Mouse (Mus musculus) CH12.LX (cell line): ENCODE data around the gene Hdac11. TPM values are rescaled to one million over a fixed set of nuclear protein-coding genes. Genes with fewer than 3 reads are reported as not detected.
A peak's percentile ranks its signal among the peaks of the same experiment; 100 is the strongest.

ENCODE experiments used
- DNase-seq: peaks from one replicate; pipeline ENCODE4 v3.0.0-alpha.2; 2013; ENCODE audit errors: extremely low read depth
- H3K27ac ChIP-seq: 2 replicates; pipeline ENCODE4 v1.5.1; 2012; ENCODE audit warnings: low read depth, mild to moderate bottlenecking, control low read depth, moderate library complexity; ENCODE audit not compliant: insufficient read depth
- H3K27me3 ChIP-seq: replicated peaks from 2 replicates; pipeline ENCODE3; 2012; ENCODE audit warnings: inconsistent platforms
- H3K36me3 ChIP-seq, 2 experiments: replicated peaks in 1 of 2; 2 replicates each; pipeline versions ENCODE3 to v1.6.1; 2012; ENCODE audit warnings: inconsistent platforms in 1 of 2, low read length in 1 of 2, mild to moderate bottlenecking in 1 of 2, mixed read lengths in 1 of 2, moderate library complexity in 1 of 2; ENCODE audit not compliant: control insufficient read depth in 1 of 2, insufficient read depth in 1 of 2
- H3K4me1 ChIP-seq, 2 experiments: 2 replicates each; pipeline ENCODE4 v1.6.1; 2012; ENCODE audit warnings: inconsistent platforms in 1 of 2, moderate library complexity in 1 of 2; ENCODE audit not compliant: insufficient read depth in 2 of 2, control insufficient read depth in 1 of 2
- H3K4me2 ChIP-seq: 2 replicates; pipeline ENCODE4 v1.6.1; 2012; ENCODE audit warnings: low read depth, mild to moderate bottlenecking, control low read depth; ENCODE audit not compliant: poor library complexity, insufficient read depth, severe bottlenecking
- H3K4me3 ChIP-seq, 3 experiments: fragments of 150-350 bp in 1 of 3; sonication (generic) in 1 of 3; replicated peaks in 1 of 3; 2 replicates each; pipeline versions ENCODE3 to v1.5.1; 2011 to 2012; ENCODE audit warnings: low read depth in 2 of 3, low read length in 2 of 3, mild to moderate bottlenecking in 2 of 3, moderate library complexity in 2 of 3, control low read depth in 1 of 3, improper control_type of control experiment in 1 of 3, inconsistent platforms in 1 of 3, mixed read lengths in 1 of 3; ENCODE audit not compliant: poor library complexity in 1 of 3
- H3K79me2 ChIP-seq: replicated peaks from 2 replicates; pipeline ENCODE4 v1.6.1; 2012; ENCODE audit warnings: mild to moderate bottlenecking, moderate library complexity; ENCODE audit not compliant: control insufficient read depth, poor library complexity, insufficient read depth, severe bottlenecking; ENCODE audit errors: extremely low read depth
- H3K9ac ChIP-seq: 2 replicates; pipeline ENCODE4 v1.6.1; 2012; ENCODE audit warnings: low read depth, mild to moderate bottlenecking, control low read depth, moderate library complexity; ENCODE audit not compliant: insufficient read depth
- H3K9me3 ChIP-seq: replicated peaks from 2 replicates; pipeline ENCODE3; 2012; ENCODE audit warnings: low read length, inconsistent platforms, mixed read lengths
- BHLHE40 ChIP-seq: IDR thresholded peaks from 2 replicates; pipeline ENCODE4 v1.6.1; 2011; ENCODE audit warnings: mild to moderate bottlenecking, low read depth, low read length, improper control_type of control experiment
- CHD1 ChIP-seq: IDR thresholded peaks from 2 replicates; pipeline ENCODE4 v1.6.1; 2012; ENCODE audit warnings: low read depth, low read length, improper control_type of control experiment, inconsistent platforms
- CHD2 ChIP-seq: IDR thresholded peaks from 2 replicates; pipeline ENCODE4 v1.6.1; 2011; ENCODE audit warnings: low read length, improper control_type of control experiment
- CTCF ChIP-seq, 2 experiments: IDR thresholded peaks in 1 of 2; conservative IDR thresholded peaks in 1 of 2; 2 replicates each; pipeline ENCODE4 v1.5.1; 2011 to 2012; ENCODE audit warnings: low read depth in 2 of 2, low read length in 2 of 2, improper control_type of control experiment in 1 of 2, inconsistent platforms in 1 of 2, mild to moderate bottlenecking in 1 of 2, moderate library complexity in 1 of 2
- E2F4 ChIP-seq: IDR thresholded peaks from 2 replicates; pipeline ENCODE4 v1.6.1; 2011; ENCODE audit warnings: low read depth, low read length, improper control_type of control experiment; ENCODE audit not compliant: insufficient replicate concordance
- EP300 ChIP-seq: IDR thresholded peaks from 2 replicates; pipeline ENCODE4 v1.6.1; 2011; ENCODE audit warnings: low read length, improper control_type of control experiment
- GABPA ChIP-seq: IDR thresholded peaks from 2 replicates; pipeline ENCODE4 v1.6.1; 2012; ENCODE audit warnings: low read depth, low read length, improper control_type of control experiment, inconsistent platforms; ENCODE audit not compliant: insufficient replicate concordance
- IRF4 ChIP-seq: IDR thresholded peaks from 2 replicates; pipeline ENCODE4 v1.6.1; 2014; ENCODE audit warnings: low read depth, mild to moderate bottlenecking, inconsistent platforms, low read length, improper control_type of control experiment
- KAT2A ChIP-seq: IDR thresholded peaks from 2 replicates; pipeline ENCODE4 v1.6.1; 2012; ENCODE audit warnings: low read length, improper control_type of control experiment, inconsistent platforms; ENCODE audit not compliant: insufficient replicate concordance
- MAFK ChIP-seq: IDR thresholded peaks from 2 replicates; pipeline ENCODE4 v1.6.1; 2011; ENCODE audit warnings: low read length, improper control_type of control experiment; ENCODE audit not compliant: insufficient replicate concordance
- MEF2A ChIP-seq: IDR thresholded peaks from 2 replicates; pipeline ENCODE4 v1.6.1; 2014; ENCODE audit warnings: low read depth, mild to moderate bottlenecking, inconsistent platforms, low read length, improper control_type of control experiment, borderline replicate concordance
- MXI1 ChIP-seq: IDR thresholded peaks from 2 replicates; pipeline ENCODE4 v1.6.1; 2011; ENCODE audit warnings: mild to moderate bottlenecking, low read depth, low read length, improper control_type of control experiment
- MYC ChIP-seq: IDR thresholded peaks from 2 replicates; pipeline ENCODE4 v1.6.1; 2011; ENCODE audit warnings: low read depth, mild to moderate bottlenecking, improper control_type of control experiment, low read length
- NELFE ChIP-seq: IDR thresholded peaks from 2 replicates; pipeline ENCODE4 v1.6.1; 2011; ENCODE audit warnings: low read depth, low read length, improper control_type of control experiment
- NRF1 ChIP-seq: IDR thresholded peaks from 2 replicates; pipeline ENCODE4 v1.6.1; 2014; ENCODE audit warnings: low read depth, mild to moderate bottlenecking, inconsistent platforms, low read length, improper control_type of control experiment, moderate library complexity
- POLR2A ChIP-seq: IDR thresholded peaks from 2 replicates; pipeline ENCODE4 v1.6.1; 2011; ENCODE audit warnings: low read depth, mild to moderate bottlenecking, improper control_type of control experiment, low read length
- POLR2AphosphoS2 ChIP-seq: IDR thresholded peaks from 2 replicates; pipeline ENCODE4 v1.6.1; 2011; ENCODE audit warnings: low read depth, low read length, improper control_type of control experiment
- RAD21 ChIP-seq: IDR thresholded peaks from 2 replicates; pipeline ENCODE4 v1.6.1; 2011; ENCODE audit warnings: low read depth, mild to moderate bottlenecking, low read length, improper control_type of control experiment, moderate library complexity
- RCOR1 ChIP-seq: conservative IDR thresholded peaks from 2 replicates; pipeline ENCODE4 v1.6.1; 2012; ENCODE audit warnings: low read depth, mild to moderate bottlenecking, inconsistent platforms, low read length, improper control_type of control experiment
- SIN3A ChIP-seq: IDR thresholded peaks from 2 replicates; pipeline ENCODE4 v1.6.1; 2012; ENCODE audit warnings: low read length, improper control_type of control experiment, inconsistent platforms
- TBP ChIP-seq: conservative IDR thresholded peaks from 2 replicates; pipeline ENCODE4 v1.6.1; 2011; ENCODE audit warnings: low read depth, low read length, improper control_type of control experiment
- TCF12 ChIP-seq: IDR thresholded peaks from 2 replicates; pipeline ENCODE4 v1.6.1; 2014; ENCODE audit warnings: low read depth, mild to moderate bottlenecking, inconsistent platforms, low read length, improper control_type of control experiment
- UBTF ChIP-seq: IDR thresholded peaks from 2 replicates; pipeline ENCODE4 v1.6.1; 2012; ENCODE audit warnings: low read depth, mild to moderate bottlenecking, inconsistent platforms, low read length, improper control_type of control experiment, moderate library complexity
- USF1 ChIP-seq: IDR thresholded peaks from 2 replicates; pipeline ENCODE4 v1.6.1; 2014; ENCODE audit warnings: low read depth, mild to moderate bottlenecking, inconsistent platforms, low read length, improper control_type of control experiment
- USF2 ChIP-seq: conservative IDR thresholded peaks from 2 replicates; pipeline ENCODE4 v1.6.1; 2011; ENCODE audit warnings: low read depth, low read length, improper control_type of control experiment
- ZC3H11A ChIP-seq: IDR thresholded peaks from 2 replicates; pipeline ENCODE4 v1.6.1; 2012; ENCODE audit warnings: low read depth, mild to moderate bottlenecking, inconsistent platforms, low read length, improper control_type of control experiment
- ZKSCAN1 ChIP-seq: IDR thresholded peaks from 2 replicates; pipeline ENCODE4 v1.6.1; 2012; ENCODE audit warnings: low read depth, inconsistent platforms, low read length, improper control_type of control experiment, borderline replicate concordance
- ZMIZ1 ChIP-seq: IDR thresholded peaks from 2 replicates; pipeline ENCODE4 v1.6.1; 2012; ENCODE audit warnings: low read depth, mild to moderate bottlenecking, inconsistent platforms, low read length, improper control_type of control experiment
- ZNF384 ChIP-seq: IDR thresholded peaks from 2 replicates; pipeline ENCODE4 v1.6.1; 2012; ENCODE audit warnings: low read depth, low read length, improper control_type of control experiment, inconsistent platforms
- dilution Hi-C: fragments of 300-500 bp; cut with MboI; formaldehyde crosslinking; loops from 2 replicates; pipeline ENCODE4 v1.14.3; 2020; ENCODE audit warnings: low sequenced_read_pairs; ENCODE audit not compliant: extremely low pct_unique_long_range_greater_than_20kb, extremely low pct_ligation_motif_present
- in situ Hi-C: fragments of 300-500 bp; cut with MboI; formaldehyde crosslinking; loops from 3 replicates; pipeline ENCODE4 v1.14.3; 2019; ENCODE audit warnings: low sequenced_read_pairs, low pct_ligation_motif_present, low pct_unique_long_range_greater_than_20kb, mixed read lengths
- polyA plus RNA-seq: library from polyadenylated mRNA; unstranded; fragments of >175 nt; gene quantifications from 2 replicates; pipeline ENCODE4 v1.2.1, GENCODE M21; 2012; ENCODE audit warnings: low read depth; ENCODE audit not compliant: insufficient read length
- total RNA-seq, 2 experiments: library from RNA; depleted of rRNA; stranded (reverse); fragments of 300-350 nt in 1 of 2; fragments of >200 nt in 1 of 2; gene quantifications; 2 replicates each; pipeline ENCODE4 v1.2.3; 2012 to 2014

Hdac11 gene
- total and polyA plus RNA-seq, 3 experiments: 0.53 to 2.1 TPM; not detected in 1

DNA sequence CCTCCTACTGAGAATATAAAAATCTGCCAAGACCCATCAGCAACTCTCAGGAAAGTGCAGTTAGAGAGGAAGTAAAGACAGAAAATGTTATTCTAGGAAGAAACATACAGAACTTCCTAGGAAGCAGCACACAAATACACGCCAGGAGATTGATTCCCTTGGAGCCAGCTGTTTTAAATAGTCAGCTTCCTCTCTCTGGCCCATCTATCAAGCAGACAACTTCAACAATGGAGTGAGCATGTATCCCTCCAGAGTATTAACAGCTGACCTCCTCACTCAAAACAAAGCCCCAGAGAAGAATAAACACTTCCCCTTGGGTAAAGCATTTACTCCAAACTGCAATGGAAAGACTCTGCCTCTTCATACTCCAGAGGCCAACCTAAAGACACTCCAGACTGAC, 41.3 kb upstream of the Hdac11 start:
- Histone ChIP-seq H3K27ac (no peak overlapping the region), H3K9ac (peak overlapping the region; percentile 81), H3K36me3 (peaks cover 0 to 13% of the 10 kb centered on the region in 2 experiments), H3K4me2 (peak overlapping the region; percentile 81)
- 0 out of 2 replicates have a peak, but pooled peaks have one; percentile 25 for TF ChIP-seq MYC
- peak; percentile 3; the same call in 1 of the 2 replicates for TF ChIP-seq EP300
- no peak for TF ChIP-seq BHLHE40
- peak; percentile 24 for TF ChIP-seq SIN3A
- TF ChIP-seq, all 38 proteins: peak for 3
- H3K9me3 ChIP-seq: peaks cover 3% of the 10 kb centered on the region
- in situ Hi-C loops: no loop called here
- no peak for DNase-seq
- H3K79me2 ChIP-seq: peaks cover 54% of the 10 kb centered on the region
- H3K4me3 ChIP-seq: peak overlapping the region; percentile 13 to 85 (median 84)
- peaks cover 10 to 54% of the 10 kb centered on the region in 2 experiments for H3K4me1 ChIP-seq
- no peaks in the 10 kb centered on the region for H3K27me3 ChIP-seq
- dilution Hi-C loops: no loop called here

DNA sequence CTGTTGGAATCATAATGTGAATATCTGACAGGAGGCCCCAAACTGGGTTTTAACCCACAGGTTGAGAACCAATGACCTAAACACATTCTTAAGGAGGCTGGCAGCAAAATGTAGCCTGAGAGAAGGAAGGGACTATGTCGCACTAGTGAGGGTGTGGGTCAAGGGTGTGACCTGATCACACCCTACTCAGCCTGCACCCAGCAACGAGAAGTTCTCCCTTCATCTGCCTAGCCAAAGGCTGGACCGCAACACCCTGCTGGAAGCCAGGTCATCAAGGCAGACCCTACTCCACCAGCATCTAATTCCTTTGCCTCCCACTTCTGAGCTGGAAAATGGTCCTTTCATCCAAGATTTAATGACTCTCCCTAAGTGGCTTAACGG, 40.6 kb upstream of the Hdac11 start:
- peaks cover 3% of the 10 kb centered on the region for H3K9me3 ChIP-seq
- H3K4me2 ChIP-seq: peak overlapping the region; percentile 81
- H3K36me3 ChIP-seq: peaks cover 0 to 13% of the 10 kb centered on the region in 2 experiments
- TF ChIP-seq E2F4 (no peak), GABPA (no peak), IRF4 (no peak), ZC3H11A (no peak), ZMIZ1 (no peak), SIN3A (peak; percentile 10; the same call in 1 of the 2 replicates), POLR2AphosphoS2 (no peak), MAFK (no peak), USF1 (no peak), KAT2A (no peak), UBTF (0 out of 2 replicates have a peak, but pooled peaks have one; percentile 55), POLR2A (no peak; the same call in 1 of the 2 replicates), RCOR1 (no peak), CTCF (conservative IDR thresholded peaks at IDR 0.05 in 1 of 2, IDR thresholded peaks at IDR 0.05 in 1 of 2; ENCODE audit: low read depth in 2 of 2, low read length in 2 of 2) (no peak), ZNF384 (no peak), CHD2 (peak; percentile 14; the same call in 1 of the 2 replicates), MEF2A (no peak), ZKSCAN1 (no peak), NELFE (no peak; the same call in 1 of the 2 replicates), MYC (no peak), USF2 (no peak), TCF12 (0 out of 2 replicates have a peak, but pooled peaks have one; percentile 1), CHD1 (no peak), RAD21 (no peak), MXI1 (no peak), NRF1 (no peak), TBP (0 out of 2 replicates have a peak, but pooled peaks have one; percentile 56)
- in situ Hi-C loops (no loop called here), dilution Hi-C loops (no loop called here)
- H3K4me3 ChIP-seq: peak overlapping the region; percentile 84 to 90 (median 85)
- H3K4me1 ChIP-seq: peaks cover 10 to 53% of the 10 kb centered on the region in 2 experiments
- H3K27me3 ChIP-seq: no peaks in the 10 kb centered on the region
- DNase-seq: no peak
- peak overlapping the region; percentile 48 for H3K27ac ChIP-seq
- H3K79me2 ChIP-seq: peaks cover 53% of the 10 kb centered on the region
- peak overlapping the region; percentile 81 for H3K9ac ChIP-seq
